Mouse (Mus musculus): ENCODE measurements at regions not wholly inside any gene's neighbourhood (a gene's known extent, or its start where the extent isn't known, plus 50 kb on each side); places are given as distances from the start of the nearest gene placed in this dataset.

GRCm38 (mm10) chr16:26169382-26169781 is 63.8 kb upstream of the P3h2 start:
- in situ Hi-C loops (cut with MboI, MseI) = no loop called here

DNA sequence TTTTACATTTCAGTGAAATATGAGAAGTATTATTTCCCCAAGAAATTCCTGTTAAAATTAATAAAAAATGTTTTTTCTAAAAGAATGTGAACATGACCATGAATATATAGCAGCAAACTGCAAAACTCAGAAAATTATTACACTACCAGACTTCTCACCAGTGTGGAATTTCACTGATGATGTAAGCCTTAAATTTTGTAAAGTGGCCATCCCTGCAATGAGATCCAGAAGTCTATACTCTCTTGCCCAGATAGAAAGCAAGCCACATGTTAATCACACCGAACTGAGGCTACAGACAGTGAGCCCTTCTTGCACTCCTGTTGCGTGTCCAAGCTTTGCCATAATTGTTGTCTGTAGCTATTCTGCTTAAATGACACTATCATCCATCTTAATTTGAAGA is 62.6 kb upstream of the P3h2 start:
- in situ Hi-C loops (cut with MboI, MseI) = no loop called here

- in situ Hi-C loops (cut with MboI, MseI) = no loop called here
Measured at GRCm38 (mm10) chr16:26164066-26164465, 58.5 kb upstream of the P3h2 start.

GRCm38 (mm10) chr16:26163401-26163800 is 57.8 kb upstream of the P3h2 start:
- in situ Hi-C loops (cut with MboI, MseI) = no loop called here

- in situ Hi-C loops (cut with MboI, MseI) = no loop called here
Measured at GRCm38 (mm10) chr16:26157606-26158005, 52.0 kb upstream of the P3h2 start.
